Mouse (Mus musculus) brain, embryonic 14.5 days (tissue): ENCODE measurements around the gene Sqstm1.

Experiments
- CTCF ChIP-seq: fragments of 200-500 bp; IDR thresholded peaks from 2 replicates; pipeline ENCODE4 v1.5.1; 2012; ENCODE audit warnings: inconsistent platforms, mild to moderate bottlenecking, moderate library complexity, borderline replicate concordance; ENCODE audit not compliant: insufficient read depth, insufficient read length; ENCODE audit errors: extremely low read depth
- POLR2A ChIP-seq: fragments of 200-500 bp; IDR thresholded peaks from 2 replicates; pipeline ENCODE4 v1.6.1; 2012; ENCODE audit warnings: mild to moderate bottlenecking, inconsistent platforms, borderline replicate concordance; ENCODE audit not compliant: poor library complexity, insufficient read depth, insufficient read length, severe bottlenecking; ENCODE audit errors: extremely low read depth

- no peak for TF ChIP-seq CTCF
- no peak for TF ChIP-seq POLR2A
These were observed 7.3 kb downstream of the Sqstm1 start for GRCm38 (mm10) chr11:50203302-50203827.
